Mouse (Mus musculus): ENCODE data around the gene Prss43. TPM values are rescaled to one million over a fixed set of nuclear protein-coding genes. Genes with fewer than 3 reads are reported as not detected.
A peak's percentile ranks its signal among the peaks of the same experiment; 100 is the strongest.
"Not testable (repeated sequence)": the region's sequence is repeated elsewhere in the genome, so short reads cannot be mapped to it uniquely, and the experiment has no call there.

Gene Prss43
- not detected for total RNA-seq (2021)
- long read RNA-seq, experiment 1 = 0 reads
- long read RNA-seq, experiment 2 = 0 reads

GRCm38 (mm10) chr9:110826390-110826789 is at the start of gene Prss43:
Prss43 (plus strand) TSS chr9:110826690.
- DNase-seq = no peak

- no peak for DNase-seq
Measured at GRCm38 (mm10) chr9:110778100-110778499, 48.4 kb upstream of the Prss43 start.

GRCm38 (mm10) chr9:110778559-110778958 is 47.9 kb upstream of the Prss43 start:
- DNase-seq = no peak

- DNase-seq = no peak
Measured at GRCm38 (mm10) chr9:110779242-110779913, 47.1 kb upstream of the Prss43 start.

- DNase-seq = peak; percentile 93
Measured at GRCm38 (mm10) chr9:110781256-110781721, 45.2 kb upstream of the Prss43 start.

- peak; percentile 90 for DNase-seq
Measured at GRCm38 (mm10) chr9:110781731-110782130, 44.8 kb upstream of the Prss43 start.

- DNase-seq = no peak
Measured at GRCm38 (mm10) chr9:110783611-110784010, 42.9 kb upstream of the Prss43 start.

GRCm38 (mm10) chr9:110788169-110788568 is 38.3 kb upstream of the Prss43 start:
- no peak for DNase-seq

GRCm38 (mm10) chr9:110790462-110790861 is 36.0 kb upstream of the Prss43 start:
- no peak for DNase-seq

GRCm38 (mm10) chr9:110797013-110797412 is 29.5 kb upstream of the Prss43 start:
- no peak for DNase-seq

- no peak for DNase-seq
Measured at GRCm38 (mm10) chr9:110797866-110798265, 28.6 kb upstream of the Prss43 start, which contains the start of gene Prss42. Prss42 (plus strand) TSS chr9:110798166.

- no peak for DNase-seq
Measured at GRCm38 (mm10) chr9:110800834-110801479, 25.5 kb upstream of the Prss43 start.

GRCm38 (mm10) chr9:110803294-110803693 is 23.2 kb upstream of the Prss43 start:
- no peak for DNase-seq

- DNase-seq = no peak
Measured at GRCm38 (mm10) chr9:110810051-110810450, 16.4 kb upstream of the Prss43 start.

GRCm38 (mm10) chr9:110813789-110814188 is 12.7 kb upstream of the Prss43 start, which contains the start of gene Prss44:
Prss44 (plus strand) TSS chr9:110813994.
- DNase-seq = no peak

- not testable (repeated sequence) for DNase-seq
Measured at GRCm38 (mm10) chr9:110820546-110820945, 5.9 kb upstream of the Prss43 start.

GRCm38 (mm10) chr9:110821436-110821835 is 5.1 kb upstream of the Prss43 start:
- DNase-seq = no peak

- no peak for DNase-seq
Measured at GRCm38 (mm10) chr9:110825426-110825825, 1.1 kb upstream of the Prss43 start.

GRCm38 (mm10) chr9:110825832-110826231 is 658 bp upstream of the Prss43 start:
- no peak for DNase-seq

- DNase-seq = no peak
Measured at GRCm38 (mm10) chr9:110833021-110833420, 6.5 kb downstream of the Prss43 start.

- no peak for DNase-seq
Measured at GRCm38 (mm10) chr9:110834411-110834810, 7.9 kb downstream of the Prss43 start, which contains the start of gene Prss45. Prss45 (plus strand) TSS chr9:110834588.

GRCm38 (mm10) chr9:110834961-110835360 is 8.5 kb downstream of the Prss43 start:
- no peak for DNase-seq

GRCm38 (mm10) chr9:110836112-110836511 is 9.6 kb downstream of the Prss43 start:
- peak; percentile 19 for DNase-seq
